Mouse (Mus musculus): ENCODE measurements around the gene Dzip1. TPM values are rescaled to one million over a fixed set of nuclear protein-coding genes. Genes with fewer than 3 reads are reported as not detected.
A peak's percentile ranks its signal among the peaks of the same experiment; 100 is the strongest.

The Dzip1 gene
- polyA plus RNA-seq (2016; fragmentation: Nextera tagmentation; extraction: Ambion mirVana): 17.1 and 19.4 TPM in 2 replicates

DNA sequence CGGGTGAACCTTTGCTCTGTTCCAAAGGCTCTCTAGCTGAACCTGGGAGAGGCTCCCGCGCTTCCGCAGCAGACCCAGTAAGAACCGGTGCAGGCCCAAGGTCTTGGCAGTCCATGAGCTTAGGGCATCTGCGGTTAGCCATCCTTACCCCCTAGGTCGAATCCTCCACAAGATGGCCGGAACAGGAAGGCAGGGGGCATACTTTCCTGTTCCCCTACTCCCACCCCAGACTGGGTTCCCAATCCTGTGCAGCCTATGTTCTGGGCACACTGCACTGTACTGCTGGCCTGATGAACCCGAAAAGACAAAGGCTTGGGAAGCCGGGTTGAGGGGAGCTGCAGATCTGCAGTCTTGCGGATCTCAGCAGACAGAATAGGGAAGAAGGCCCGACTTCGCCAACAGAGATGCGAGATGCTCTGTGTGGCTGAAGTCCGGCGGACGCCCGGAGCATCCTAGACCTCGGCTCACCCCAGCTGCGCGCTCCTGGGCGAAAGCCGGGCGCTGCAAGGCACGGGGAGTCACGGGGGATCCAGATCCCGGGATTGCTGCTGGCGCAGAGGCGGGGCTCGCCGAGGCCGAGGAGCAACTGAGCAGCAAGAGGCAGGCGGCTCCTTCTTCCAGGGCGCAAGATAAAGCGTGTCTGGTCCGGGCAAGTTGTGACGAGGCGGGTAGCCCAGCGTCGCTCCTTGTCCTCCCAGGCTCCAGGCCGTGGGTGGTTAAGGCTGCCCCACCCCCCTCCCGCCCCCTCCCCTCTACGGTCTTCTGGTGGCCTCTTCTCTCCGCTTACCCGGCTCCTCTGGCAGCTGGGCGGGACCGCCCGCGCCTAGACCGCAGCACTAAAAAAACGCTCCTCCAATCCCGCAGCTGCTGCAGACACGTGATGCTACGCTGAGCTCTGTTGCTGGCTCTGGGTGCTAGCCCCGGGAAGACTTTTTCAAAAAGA, at the start of gene Dzip1:
Dzip1 (minus strand) TSS at position 788 of the 943 bp plus-strand sequence.
- no peaks in the 10 kb centered on the region for H3K9me3 ChIP-seq (replicated peaks)
- peaks cover 54% of the 10 kb centered on the region for H3K27me3 ChIP-seq (ENCODE audit: low read depth, poor library complexity, severe bottlenecking)
- H3K4me1 ChIP-seq: peaks cover 54% of the 10 kb centered on the region
- peaks cover 20% of the 10 kb centered on the region for H3K36me3 ChIP-seq
- peak within 1 kb of the TSS; percentile 75 for H3K4me3 ChIP-seq
- peak within 1 kb of the TSS; percentile 94 for H3K27ac ChIP-seq (replicated peaks)
- WGBS: under 1% methylated on average over 55 of the region's 55 CpGs
- DNase-seq (ENCODE audit: low spot score): peak; percentile 90

DNA sequence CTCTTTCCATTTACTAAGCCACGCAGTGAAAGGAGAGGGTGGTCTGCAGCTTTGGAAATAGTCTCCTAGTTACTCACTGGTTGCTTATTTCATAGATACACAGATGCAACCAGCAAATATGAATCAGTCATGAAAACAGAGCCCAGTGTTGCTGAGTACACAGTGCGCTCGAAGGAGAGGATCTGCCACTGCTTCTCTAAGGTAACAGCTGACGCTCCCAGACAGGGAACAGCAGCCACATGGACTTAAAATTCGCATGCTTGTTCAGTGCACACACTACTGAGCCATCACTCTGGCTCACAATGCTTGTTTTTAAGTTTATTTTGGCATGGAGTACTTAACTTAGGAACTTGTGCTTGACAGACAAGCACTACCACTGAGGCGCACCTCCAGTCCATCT, 47.0 kb upstream of the Dzip1 start:
- Histone ChIP-seq H3K4me3 (no peak overlapping the region), H3K9me3 (replicated peaks) (no peaks in the 10 kb centered on the region), H3K27ac (replicated peaks) (no peak overlapping the region), H3K27me3 (ENCODE audit: low read depth, poor library complexity, severe bottlenecking) (no peaks in the 10 kb centered on the region), H3K4me1 (peaks cover 7% of the 10 kb centered on the region; the same call in 1 of the 2 replicates), H3K36me3 (peaks cover 93% of the 10 kb centered on the region)
- no peak for DNase-seq (ENCODE audit: low spot score)
- WGBS: 94% methylated on average over 6 of the region's 6 CpGs

- Histone ChIP-seq H3K4me1 (no peaks in the 10 kb centered on the region), H3K27ac (replicated peaks) (no peak overlapping the region), H3K27me3 (ENCODE audit: low read depth, poor library complexity, severe bottlenecking) (no peaks in the 10 kb centered on the region), H3K36me3 (peaks cover 56% of the 10 kb centered on the region), H3K4me3 (no peak overlapping the region), H3K9me3 (replicated peaks) (no peaks in the 10 kb centered on the region)
- DNase-seq (ENCODE audit: low spot score): no peak
- whole genome bisulfite sequencing: 88% methylated on average over 7 of the region's 7 CpGs
Measured at GRCm38 (mm10) chr14:118967646-118968045, 42.4 kb upstream of the Dzip1 start.

DNA sequence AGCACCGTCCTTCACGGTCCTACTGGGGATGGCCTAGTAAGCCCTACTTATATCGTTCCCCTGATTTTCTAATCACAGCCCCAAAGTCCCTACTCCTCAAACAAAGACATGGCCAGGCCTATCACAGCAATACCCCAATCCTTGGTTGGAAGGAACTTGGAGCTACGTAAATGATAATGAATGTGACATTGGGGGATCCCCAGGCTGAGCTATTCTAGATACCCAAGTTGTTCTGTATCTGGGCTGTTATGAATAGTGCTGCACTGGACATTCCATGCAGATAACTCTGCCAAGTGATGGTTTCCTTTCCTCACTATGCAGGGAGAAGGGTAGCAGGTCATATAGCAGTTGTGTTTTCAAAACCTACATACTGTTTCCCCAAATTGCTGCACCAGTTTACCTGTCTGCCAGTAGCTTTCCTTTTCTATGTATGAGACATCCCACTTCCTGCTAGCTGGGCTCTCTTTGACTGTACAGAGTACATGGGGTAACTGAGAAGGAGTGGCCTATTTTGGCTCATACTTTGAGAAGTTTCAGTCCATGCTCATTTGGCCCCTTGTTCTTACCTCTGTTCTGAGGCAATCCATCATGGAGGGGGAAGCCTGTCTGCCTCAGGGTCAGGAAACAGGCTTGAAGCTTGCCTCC, 40.2 kb upstream of the Dzip1 start:
- no peak for DNase-seq (ENCODE audit: low spot score)
- no peaks in the 10 kb centered on the region for H3K9me3 ChIP-seq (replicated peaks)
- 95% methylated on average over 4 of the region's 4 CpGs for WGBS
- H3K27ac ChIP-seq (replicated peaks): no peak overlapping the region
- H3K4me1 ChIP-seq: no peaks in the 10 kb centered on the region
- H3K27me3 ChIP-seq (ENCODE audit: low read depth, poor library complexity, severe bottlenecking): no peaks in the 10 kb centered on the region
- H3K4me3 ChIP-seq: no peak overlapping the region
- peaks cover 56% of the 10 kb centered on the region for H3K36me3 ChIP-seq

DNA sequence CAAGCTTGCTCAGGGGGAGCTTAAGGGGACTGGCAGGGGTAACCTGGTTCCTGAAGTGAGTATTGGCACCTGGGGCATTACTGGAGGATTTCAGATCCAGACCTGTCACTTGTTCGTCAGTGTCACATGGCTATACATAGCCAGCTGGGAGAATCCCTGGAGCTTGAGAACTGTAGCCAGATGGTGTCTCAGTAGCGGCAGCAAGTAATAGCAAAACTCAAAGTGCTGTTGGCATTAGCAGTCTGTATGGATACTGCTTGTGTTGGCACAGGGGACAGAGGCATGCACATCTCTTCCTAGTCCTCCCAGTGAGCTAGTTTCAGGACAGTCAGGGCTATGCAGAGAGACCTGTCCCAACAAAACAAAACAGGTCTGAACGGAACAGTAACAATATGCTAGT, 32.8 kb upstream of the Dzip1 start:
- DNase-seq (ENCODE audit: low spot score): no peak
- H3K27me3 ChIP-seq (ENCODE audit: low read depth, poor library complexity, severe bottlenecking): no peaks in the 10 kb centered on the region
- H3K4me3 ChIP-seq: no peak overlapping the region
- H3K9me3 ChIP-seq (replicated peaks): no peaks in the 10 kb centered on the region
- no peaks in the 10 kb centered on the region for H3K4me1 ChIP-seq
- H3K36me3 ChIP-seq: peaks cover 77% of the 10 kb centered on the region
- H3K27ac ChIP-seq (replicated peaks): no peak overlapping the region
- WGBS: 93% methylated on average over 3 of the region's 3 CpGs

DNA sequence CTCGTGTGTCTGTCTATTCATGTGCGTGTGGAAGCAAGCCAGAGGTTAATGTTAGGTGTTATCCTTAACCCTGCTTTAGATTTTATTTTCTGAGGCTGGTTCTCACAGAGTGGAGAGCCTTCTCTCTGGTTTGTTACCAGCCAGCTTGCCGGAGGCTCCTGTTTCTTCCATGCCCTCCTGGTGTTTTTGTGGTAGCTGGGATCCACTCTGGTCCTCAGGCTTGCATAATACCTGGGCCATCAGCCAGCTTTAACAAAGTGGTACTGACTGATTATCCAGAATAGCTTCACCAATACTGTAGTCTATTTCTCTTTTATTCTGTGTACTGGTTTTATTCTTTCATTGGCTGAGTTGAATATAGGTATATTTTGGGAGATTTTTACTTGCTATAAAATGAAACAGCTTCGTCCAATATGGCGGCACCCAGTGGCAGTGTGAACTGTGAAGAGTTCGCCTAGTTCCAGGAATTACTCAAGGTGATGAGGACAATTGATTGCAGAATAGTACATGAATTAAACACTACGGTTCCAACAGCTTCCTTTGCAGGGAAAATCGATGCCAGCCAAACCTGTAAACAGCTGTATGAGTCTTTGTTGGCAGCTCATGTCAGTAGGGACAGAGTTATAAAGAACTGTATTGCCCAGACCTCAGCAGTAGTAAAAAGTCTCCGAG, 26.8 kb upstream of the Dzip1 start:
- no peaks in the 10 kb centered on the region for H3K27me3 ChIP-seq (ENCODE audit: low read depth, poor library complexity, severe bottlenecking)
- H3K9me3 ChIP-seq (replicated peaks): no peaks in the 10 kb centered on the region
- H3K36me3 ChIP-seq: peaks cover 24% of the 10 kb centered on the region
- no peak for DNase-seq (ENCODE audit: low spot score)
- H3K4me1 ChIP-seq: peaks cover 7% of the 10 kb centered on the region; the same call in 1 of the 2 replicates
- WGBS: 93% methylated on average over 9 of the region's 9 CpGs
- H3K27ac ChIP-seq (replicated peaks): no peak overlapping the region
- no peak overlapping the region for H3K4me3 ChIP-seq

GRCm38 (mm10) chr14:118948841-118949240, 23.6 kb upstream of the Dzip1 start:
- no peaks in the 10 kb centered on the region for H3K27me3 ChIP-seq (ENCODE audit: low read depth, poor library complexity, severe bottlenecking)
- 91% methylated on average over 1 of the region's 1 CpGs for WGBS
- H3K9me3 ChIP-seq (replicated peaks): no peaks in the 10 kb centered on the region
- peaks cover 10% of the 10 kb centered on the region for H3K36me3 ChIP-seq
- DNase-seq (ENCODE audit: low spot score): no peak
- no peak overlapping the region for H3K4me3 ChIP-seq
- no peak overlapping the region for H3K27ac ChIP-seq (replicated peaks)
- peaks cover 12% of the 10 kb centered on the region for H3K4me1 ChIP-seq

- Histone ChIP-seq H3K9me3 (replicated peaks) (no peaks in the 10 kb centered on the region), H3K36me3 (no peaks in the 10 kb centered on the region), H3K27ac (replicated peaks) (no peak overlapping the region), H3K27me3 (ENCODE audit: low read depth, poor library complexity, severe bottlenecking) (no peaks in the 10 kb centered on the region), H3K4me3 (no peak overlapping the region), H3K4me1 (peaks cover 19% of the 10 kb centered on the region)
- 92% methylated on average over 2 of the region's 2 CpGs for WGBS
- DNase-seq (ENCODE audit: low spot score): no peak
Measured at GRCm38 (mm10) chr14:118944702-118945101, 19.4 kb upstream of the Dzip1 start.

DNA sequence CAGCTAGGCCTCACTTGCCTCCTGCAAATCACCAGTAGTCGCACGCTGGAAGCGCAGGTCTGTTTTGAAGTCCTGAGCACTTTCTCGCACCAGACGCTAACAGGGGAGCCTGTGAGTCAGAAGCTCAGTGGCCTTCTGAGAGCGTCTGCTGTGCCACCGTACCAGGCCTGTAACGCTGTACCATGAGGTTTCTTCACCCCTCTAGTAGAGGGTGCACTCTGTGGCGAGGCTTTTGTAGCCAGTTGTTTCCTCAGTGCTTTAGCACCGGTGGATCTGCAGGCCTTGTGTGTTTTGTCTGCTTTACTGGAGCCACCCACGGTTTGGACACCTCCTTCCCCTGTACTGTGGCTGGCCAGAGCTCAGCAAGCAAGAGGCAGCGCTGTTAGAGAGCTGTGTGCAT, 16.8 kb upstream of the Dzip1 start:
- H3K36me3 ChIP-seq: no peaks in the 10 kb centered on the region
- WGBS: 33% methylated on average over 12 of the region's 12 CpGs
- H3K4me1 ChIP-seq: peaks cover 36% of the 10 kb centered on the region
- H3K27me3 ChIP-seq (ENCODE audit: low read depth, poor library complexity, severe bottlenecking): no peaks in the 10 kb centered on the region
- H3K4me3 ChIP-seq: no peak overlapping the region
- peak; percentile 18 for DNase-seq (ENCODE audit: low spot score)
- H3K27ac ChIP-seq (replicated peaks): 0 out of 2 replicates have a peak overlapping the region, but pooled peaks have one; percentile 23
- no peaks in the 10 kb centered on the region for H3K9me3 ChIP-seq (replicated peaks)

- H3K27ac ChIP-seq (replicated peaks): no peak overlapping the region
- DNase-seq (ENCODE audit: low spot score): no peak
- no peak overlapping the region for H3K4me3 ChIP-seq
- no peaks in the 10 kb centered on the region for H3K36me3 ChIP-seq
- no peaks in the 10 kb centered on the region for H3K9me3 ChIP-seq (replicated peaks)
- peaks cover 41% of the 10 kb centered on the region for H3K4me1 ChIP-seq
- peaks cover 9% of the 10 kb centered on the region; the same call in 1 of the 2 replicates for H3K27me3 ChIP-seq (ENCODE audit: low read depth, poor library complexity, severe bottlenecking)
- WGBS: 87% methylated on average over 4 of the region's 4 CpGs
Measured at GRCm38 (mm10) chr14:118940796-118941495, 15.7 kb upstream of the Dzip1 start.

DNA sequence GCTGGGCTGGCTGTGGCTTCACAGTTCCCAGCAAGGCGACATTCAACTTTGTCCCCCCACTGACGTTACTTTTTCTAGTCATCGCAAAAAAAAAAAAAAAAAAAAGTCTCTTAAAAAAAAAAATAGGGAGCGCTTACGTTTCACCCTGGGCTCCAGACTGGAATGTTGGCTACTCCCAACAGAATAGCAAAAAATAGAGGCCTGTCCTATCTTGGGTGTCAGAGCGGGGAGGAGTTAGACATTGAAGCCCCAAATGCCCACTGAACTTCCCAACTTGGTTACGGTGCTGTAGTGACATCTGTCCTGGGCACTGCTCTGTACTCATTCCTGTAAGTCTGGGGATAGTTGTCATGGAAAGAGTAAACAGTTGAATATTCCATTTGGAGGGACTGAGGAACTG, 13.3 kb upstream of the Dzip1 start:
- Histone ChIP-seq H3K4me3 (peak overlapping the region; percentile 72), H3K27me3 (ENCODE audit: low read depth, poor library complexity, severe bottlenecking) (peaks cover 15% of the 10 kb centered on the region), H3K36me3 (no peaks in the 10 kb centered on the region), H3K4me1 (peaks cover 36% of the 10 kb centered on the region), H3K27ac (replicated peaks) (peak overlapping the region; percentile 92), H3K9me3 (replicated peaks) (no peaks in the 10 kb centered on the region)
- WGBS: 1% methylated on average over 7 of the region's 7 CpGs
- DNase-seq (ENCODE audit: low spot score): no peak
